Mouse (Mus musculus) embryonic facial prominence, embryonic 12.5 days (tissue): ENCODE results near the gene Siae. TPM values are rescaled to one million over a fixed set of nuclear protein-coding genes. Genes with fewer than 3 reads are reported as not detected.

ENCODE experiments used
- ATAC-seq: fragments of 200-750 bp; cut with Nextera tagmentation; 2 replicates; pipeline ENCODE4 v1.8.0; 2017; ENCODE audit not compliant: insufficient number of reproducible peaks, insufficient read depth, low FRiP score, low TSS enrichment
- H3K27ac ChIP-seq: fragments of 300-500 bp; sonication (generic); 2 replicates; pipeline ENCODE4 v1.5.1; 2016; ENCODE audit warnings: mild to moderate bottlenecking
- H3K27me3 ChIP-seq: fragments of 300-500 bp; sonication (generic); 2 replicates; pipeline ENCODE4 v1.6.1; 2016; ENCODE audit warnings: mild to moderate bottlenecking, moderate library complexity
- H3K36me3 ChIP-seq: fragments of 300-500 bp; sonication (generic); 2 replicates; pipeline ENCODE4 v1.6.1; 2016; ENCODE audit warnings: mild to moderate bottlenecking
- H3K4me1 ChIP-seq: fragments of 300-500 bp; sonication (generic); 2 replicates; pipeline ENCODE4 v1.6.1; 2016
- H3K4me2 ChIP-seq: fragments of 300-500 bp; sonication (generic); replicated peaks from 2 replicates; pipeline ENCODE4 v1.6.1; 2016; ENCODE audit warnings: mild to moderate bottlenecking, moderate library complexity
- H3K4me3 ChIP-seq: fragments of 300-500 bp; sonication (generic); 2 replicates; pipeline ENCODE4 v1.5.1; 2016; ENCODE audit warnings: mild to moderate bottlenecking
- H3K9ac ChIP-seq: fragments of 300-500 bp; sonication (generic); 2 replicates; pipeline ENCODE4 v1.6.1; 2016; ENCODE audit warnings: mild to moderate bottlenecking, moderate library complexity
- H3K9me3 ChIP-seq: fragments of 300-500 bp; sonication (generic); 2 replicates; pipeline ENCODE4 v1.6.1; 2016; ENCODE audit warnings: mild to moderate bottlenecking, moderate library complexity
- WGBS: fragments of 180-500 bp; shearing (Covaris S2); methylation state at CpG from one replicate; pipeline ENCODE4 v1.1.7; 2016; 5-methylcytosine and 5-hydroxymethylcytosine counted together
- polyA plus RNA-seq: library from polyadenylated mRNA; unstranded; fragments of >200 nt; fragmentation: Nextera tagmentation; extraction: Ambion mirVana; gene quantifications from 2 replicates; pipeline ENCODE4 v1.2.1, GENCODE M21; 2016

Gene Siae
- polyA plus RNA-seq, 1 experiment from 2014 or later: 7.3 TPM

DNA sequence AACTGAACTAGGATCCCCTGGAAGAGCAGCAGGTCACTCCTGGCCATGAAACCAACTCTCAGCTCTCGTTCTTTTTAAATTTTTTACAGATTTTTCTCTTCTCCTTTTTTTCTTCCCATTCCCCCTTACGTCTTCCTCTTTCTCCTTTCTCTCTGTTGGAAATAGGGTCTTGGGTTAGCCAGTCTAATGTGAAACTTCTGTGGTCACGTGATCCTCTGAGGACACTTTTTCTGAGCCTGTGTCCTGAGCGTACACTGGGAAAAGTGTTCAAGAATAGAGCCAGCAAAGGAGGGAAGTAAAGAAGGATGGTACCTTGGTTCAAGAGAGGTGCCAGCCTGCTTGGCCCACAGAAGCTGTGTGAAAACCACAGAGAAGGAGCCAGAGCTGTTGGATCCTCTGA, 34.9 kb downstream of the Siae start:
- H3K4me3 ChIP-seq: no peak overlapping the region
- 0 out of 2 replicates have a peak, but pooled peaks cover 3% of the 10 kb centered on the region for H3K27me3 ChIP-seq
- H3K4me2 ChIP-seq: no peak overlapping the region
- no peak overlapping the region for H3K9ac ChIP-seq
- H3K36me3 ChIP-seq: no peaks in the 10 kb centered on the region
- no peaks in the 10 kb centered on the region for H3K9me3 ChIP-seq
- 0 out of 2 replicates have a peak, but pooled peaks cover 4% of the 10 kb centered on the region for H3K4me1 ChIP-seq
- H3K27ac ChIP-seq: no peak overlapping the region
- WGBS: 80% methylated on average over 4 of the region's 4 CpGs
- no peak for ATAC-seq

DNA sequence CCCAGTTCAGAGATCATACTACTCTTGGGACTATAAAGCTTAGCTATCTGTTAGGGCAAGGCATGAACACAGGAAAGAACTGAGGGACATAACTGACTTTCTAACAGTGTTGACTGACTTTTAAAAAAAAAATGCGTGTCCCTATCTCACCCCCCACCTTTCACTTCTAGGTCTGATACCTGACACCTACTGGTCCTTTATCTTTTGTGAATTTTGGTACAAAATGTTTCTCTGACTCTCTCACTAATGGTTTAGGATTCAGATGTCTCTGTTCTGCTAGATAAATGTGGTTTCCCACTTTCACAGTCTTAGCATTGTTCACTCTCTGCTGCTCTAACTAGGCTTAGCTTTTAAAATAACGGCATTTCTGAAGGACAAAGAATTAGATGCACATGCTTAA, 36.5 kb downstream of the Siae start:
- no peak overlapping the region for H3K4me3 ChIP-seq
- H3K9me3 ChIP-seq: no peaks in the 10 kb centered on the region
- H3K27me3 ChIP-seq: 0 out of 2 replicates have a peak, but pooled peaks cover 3% of the 10 kb centered on the region
- ATAC-seq: no peak
- no peak overlapping the region for H3K9ac ChIP-seq
- no peaks in the 10 kb centered on the region for H3K36me3 ChIP-seq
- H3K4me2 ChIP-seq: no peak overlapping the region
- 80% methylated on average over 2 of the region's 2 CpGs for WGBS
- no peak overlapping the region for H3K27ac ChIP-seq
- H3K4me1 ChIP-seq: 0 out of 2 replicates have a peak, but pooled peaks cover 4% of the 10 kb centered on the region

DNA sequence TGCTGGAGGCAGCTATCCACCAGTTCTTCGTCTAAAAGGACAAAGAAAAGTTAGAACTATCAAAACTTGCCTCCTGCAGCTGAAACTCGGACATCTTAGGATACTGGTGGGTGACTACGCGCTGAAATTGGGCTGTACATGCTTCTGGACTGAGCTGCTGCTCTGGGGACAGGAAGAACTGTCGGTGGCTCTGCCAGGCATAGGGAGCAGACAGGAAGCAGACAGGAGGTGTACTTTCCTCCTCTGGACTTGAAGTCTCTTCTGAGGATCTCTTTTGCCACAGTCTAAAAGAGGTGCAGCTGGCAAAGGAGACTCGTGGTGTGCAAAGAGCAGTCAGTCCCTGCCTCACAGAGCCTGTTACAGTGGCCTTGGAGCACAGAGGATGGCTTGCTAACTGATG, 37.1 kb downstream of the Siae start:
- Histone ChIP-seq H3K36me3 (no peaks in the 10 kb centered on the region), H3K4me3 (no peak overlapping the region), H3K9me3 (no peaks in the 10 kb centered on the region), H3K9ac (no peak overlapping the region), H3K4me1 (0 out of 2 replicates have a peak, but pooled peaks cover 4% of the 10 kb centered on the region), H3K27me3 (0 out of 2 replicates have a peak, but pooled peaks cover 3% of the 10 kb centered on the region), H3K4me2 (no peak overlapping the region), H3K27ac (no peak overlapping the region)
- 58% methylated on average over 6 of the region's 6 CpGs for WGBS
- ATAC-seq: no peak

DNA sequence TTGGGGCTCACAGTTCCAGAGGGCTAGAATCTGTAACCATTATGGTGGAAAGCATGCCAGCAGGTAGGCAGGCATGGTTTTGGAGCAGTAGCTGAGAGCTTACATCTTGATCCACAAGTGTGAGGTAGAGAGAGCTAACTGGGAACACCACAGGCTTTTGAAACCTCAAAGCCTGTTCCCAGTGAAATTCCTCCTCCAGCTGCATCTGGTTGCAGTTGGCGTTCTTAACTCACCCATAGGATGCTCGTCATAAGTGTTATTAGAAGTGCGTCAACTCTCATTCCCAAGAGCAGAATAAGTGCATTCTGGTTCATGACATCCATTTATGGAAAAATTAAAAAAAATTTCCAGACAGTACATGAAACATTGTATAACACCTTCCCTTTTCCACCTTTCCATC, 38.2 kb downstream of the Siae start:
- no peak for ATAC-seq
- 0 out of 2 replicates have a peak, but pooled peaks cover 4% of the 10 kb centered on the region for H3K4me1 ChIP-seq
- 0 out of 2 replicates have a peak, but pooled peaks cover 3% of the 10 kb centered on the region for H3K27me3 ChIP-seq
- H3K4me2 ChIP-seq: no peak overlapping the region
- no peaks in the 10 kb centered on the region for H3K36me3 ChIP-seq
- no peak overlapping the region for H3K27ac ChIP-seq
- H3K9me3 ChIP-seq: no peaks in the 10 kb centered on the region
- H3K4me3 ChIP-seq: no peak overlapping the region
- WGBS: 70% methylated on average over 3 of the region's 3 CpGs
- no peak overlapping the region for H3K9ac ChIP-seq

DNA sequence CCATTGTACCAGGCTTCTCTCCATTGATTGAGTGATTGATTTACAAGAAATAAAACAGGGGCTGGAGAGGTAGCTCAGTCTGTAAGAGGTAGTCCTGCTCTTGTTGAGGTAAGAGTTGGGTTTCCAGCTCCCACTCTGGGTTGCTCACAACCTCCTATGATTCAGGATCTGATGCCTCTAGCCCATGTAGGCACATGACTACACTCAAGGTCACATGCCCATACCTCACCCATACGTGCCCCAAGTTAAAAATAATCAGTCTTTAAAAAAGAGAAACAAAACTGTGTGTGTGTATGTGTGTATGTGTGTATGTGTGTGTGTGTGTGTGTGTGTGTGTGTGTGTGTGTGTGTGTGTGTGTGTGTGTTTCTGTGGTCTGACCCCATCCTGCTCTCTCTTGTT, 40.1 kb downstream of the Siae start:
- H3K4me2 ChIP-seq: no peak overlapping the region
- 0 out of 2 replicates have a peak, but pooled peaks cover 4% of the 10 kb centered on the region for H3K4me1 ChIP-seq
- no peak overlapping the region for H3K27ac ChIP-seq
- H3K27me3 ChIP-seq: 0 out of 2 replicates have a peak, but pooled peaks cover 3% of the 10 kb centered on the region
- no peak for ATAC-seq
- H3K9me3 ChIP-seq: no peaks in the 10 kb centered on the region
- H3K9ac ChIP-seq: no peak overlapping the region
- 81% methylated on average over 1 of the region's 1 CpGs for WGBS
- no peaks in the 10 kb centered on the region for H3K36me3 ChIP-seq
- no peak overlapping the region for H3K4me3 ChIP-seq

DNA sequence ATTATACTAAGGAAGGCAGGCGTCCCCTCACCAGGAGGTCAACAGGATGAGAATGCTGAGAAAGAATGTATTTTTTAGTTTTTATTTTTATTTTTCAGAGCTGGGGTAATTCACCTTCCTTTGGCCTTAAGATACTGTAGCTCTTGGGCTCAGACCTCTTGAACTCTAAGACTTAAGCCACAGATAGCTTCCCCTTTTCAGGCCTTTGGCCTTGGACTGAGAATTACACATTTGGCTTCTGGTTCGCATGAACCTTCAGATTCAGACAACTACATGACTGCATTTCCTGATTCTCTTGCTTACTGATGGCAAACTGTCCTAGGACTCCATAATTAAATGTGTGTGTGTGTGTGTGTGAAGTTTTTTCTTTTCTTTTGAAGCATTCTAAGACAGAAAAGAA, 43.1 kb downstream of the Siae start:
- Histone ChIP-seq H3K4me1 (no peaks in the 10 kb centered on the region), H3K4me2 (no peak overlapping the region), H3K4me3 (no peak overlapping the region), H3K9me3 (no peaks in the 10 kb centered on the region), H3K36me3 (no peaks in the 10 kb centered on the region), H3K9ac (no peak overlapping the region), H3K27ac (no peak overlapping the region), H3K27me3 (no peaks in the 10 kb centered on the region)
- ATAC-seq: no peak
- WGBS: 84% methylated on average over 2 of the region's 2 CpGs

DNA sequence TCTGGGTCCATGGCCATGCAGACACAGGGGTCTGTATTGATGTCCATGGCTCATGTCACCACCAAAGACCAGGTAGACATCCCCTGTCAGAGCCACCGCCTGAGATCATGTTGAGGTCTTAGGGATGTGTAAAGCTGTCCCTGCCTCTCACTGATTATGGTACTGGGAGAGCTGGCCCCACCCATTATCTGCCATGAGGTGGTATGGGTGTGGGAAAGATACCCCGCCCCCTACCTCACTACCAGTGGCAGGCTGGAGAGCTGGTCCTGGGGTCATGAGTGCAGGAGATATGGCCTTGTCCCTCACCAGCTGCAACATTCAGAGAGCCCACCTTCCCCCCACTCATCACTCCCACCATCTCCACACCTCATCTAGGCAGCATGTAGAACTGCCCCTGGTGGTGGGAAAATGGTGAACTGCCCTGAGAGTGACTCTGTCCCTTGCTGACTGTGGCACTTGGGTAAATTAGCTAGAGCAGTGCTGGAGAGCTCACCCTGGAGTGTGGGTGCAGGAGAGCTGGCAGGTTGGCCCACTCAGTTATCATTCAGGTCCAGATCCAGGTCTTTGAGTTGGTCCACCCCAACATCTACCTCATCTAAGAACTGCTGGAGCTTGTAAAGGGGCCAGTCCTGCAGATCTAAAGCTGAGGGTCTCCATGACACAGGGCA, 45.2 kb downstream of the Siae start:
- WGBS: 93% methylated on average over 2 of the region's 2 CpGs
- H3K4me3 ChIP-seq: no peak overlapping the region
- no peaks in the 10 kb centered on the region for H3K36me3 ChIP-seq
- no peaks in the 10 kb centered on the region for H3K4me1 ChIP-seq
- H3K27me3 ChIP-seq: no peaks in the 10 kb centered on the region
- 0 out of 2 replicates have a peak, but pooled peaks have one; percentile 15 for ATAC-seq
- no peak overlapping the region for H3K4me2 ChIP-seq
- H3K9ac ChIP-seq: no peak overlapping the region
- H3K27ac ChIP-seq: no peak overlapping the region
- H3K9me3 ChIP-seq: no peaks in the 10 kb centered on the region

DNA sequence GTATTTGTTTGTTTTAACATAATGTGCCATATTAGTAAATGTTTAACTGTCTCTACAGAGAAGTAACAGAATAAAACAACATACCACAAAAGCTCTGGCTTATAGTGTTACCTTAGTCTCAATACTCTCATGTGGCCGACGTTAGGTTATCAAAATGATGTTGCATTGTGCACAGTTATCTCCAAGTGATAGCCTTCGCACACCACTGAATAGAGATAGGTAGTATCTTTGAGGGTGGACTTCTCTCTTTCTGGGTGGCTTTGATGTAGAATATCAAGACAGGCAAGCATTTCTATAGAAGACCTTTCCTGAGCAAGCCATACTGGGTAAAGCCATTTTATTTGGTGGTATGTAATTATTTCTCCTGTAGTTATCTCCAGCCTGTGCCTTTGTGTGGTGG, 49.6 kb downstream of the Siae start:
- Histone ChIP-seq H3K9ac (no peak overlapping the region), H3K27ac (no peak overlapping the region), H3K27me3 (no peaks in the 10 kb centered on the region), H3K4me2 (no peak overlapping the region), H3K4me1 (no peaks in the 10 kb centered on the region), H3K4me3 (no peak overlapping the region), H3K9me3 (no peaks in the 10 kb centered on the region), H3K36me3 (no peaks in the 10 kb centered on the region)
- ATAC-seq: no peak
- WGBS: 91% methylated on average over 3 of the region's 3 CpGs

DNA sequence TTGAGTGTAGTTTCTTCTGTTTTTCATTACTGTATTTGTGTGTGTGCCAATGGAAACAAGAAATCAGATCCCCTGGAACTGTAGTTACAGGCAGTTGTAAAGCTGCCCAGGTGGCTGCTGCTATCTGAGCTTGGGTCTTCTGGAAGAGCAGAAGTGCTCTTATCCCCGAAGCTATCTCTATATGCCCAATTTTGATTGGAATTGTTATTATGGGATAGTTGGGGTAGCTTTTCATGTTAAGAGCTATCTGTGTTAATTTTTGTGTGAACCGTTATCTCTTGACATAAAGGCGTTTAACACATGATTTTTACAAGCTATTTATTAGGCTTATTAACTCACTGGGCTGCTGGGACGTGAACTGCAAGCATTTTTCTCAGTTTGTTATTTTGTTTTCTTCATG, 54.1 kb downstream of the Siae start:
- no peak overlapping the region for H3K4me2 ChIP-seq
- ATAC-seq: no peak
- H3K4me3 ChIP-seq: no peak overlapping the region
- no peaks in the 10 kb centered on the region for H3K27me3 ChIP-seq
- WGBS: 75% methylated on average over 4 of the region's 4 CpGs
- H3K9ac ChIP-seq: no peak overlapping the region
- H3K36me3 ChIP-seq: no peaks in the 10 kb centered on the region
- H3K4me1 ChIP-seq: no peaks in the 10 kb centered on the region
- H3K9me3 ChIP-seq: no peaks in the 10 kb centered on the region
- H3K27ac ChIP-seq: no peak overlapping the region

DNA sequence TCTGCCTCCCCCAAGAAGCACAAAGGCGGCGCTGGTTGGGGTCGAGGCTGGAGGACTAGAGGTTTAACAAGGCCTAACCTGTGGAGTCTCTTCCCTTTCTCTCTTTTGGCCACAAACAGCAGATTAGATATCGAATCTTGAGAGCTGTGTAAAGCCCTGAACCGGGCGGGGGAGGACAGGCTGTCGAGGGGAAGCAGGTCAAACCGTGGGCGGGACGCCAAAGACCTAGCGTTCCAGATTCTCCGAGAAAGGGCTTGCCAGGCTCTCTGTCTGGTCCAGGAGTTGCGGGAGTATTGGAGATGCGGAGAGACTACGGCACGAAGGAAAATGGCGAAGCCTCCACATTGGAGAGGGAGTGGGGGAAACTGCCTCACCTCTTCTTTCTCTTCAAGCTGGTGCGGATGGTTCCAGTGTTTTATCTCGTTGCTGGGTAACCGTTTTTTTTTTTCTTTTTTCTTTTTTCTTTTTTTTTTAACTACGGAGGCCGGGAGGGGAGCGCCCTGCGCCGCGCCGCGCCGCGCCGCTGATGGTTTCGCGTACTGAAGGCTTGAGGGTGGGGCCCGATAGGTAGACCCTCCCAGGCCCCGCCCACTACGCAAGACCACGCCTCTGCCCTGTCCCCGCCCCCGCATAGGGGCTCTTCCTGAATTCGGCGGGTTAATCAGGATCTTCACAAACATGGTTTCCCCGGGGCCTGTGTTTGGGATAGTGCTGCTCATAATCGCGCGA, 57.8 kb downstream of the Siae start, which contains the start of gene Spa17:
Gene Spa17 (minus strand): TSS at position 541 of the 729 bp plus-strand sequence.
- no peaks in the 10 kb centered on the region for H3K4me1 ChIP-seq
- H3K9ac ChIP-seq: peak within 1 kb of the TSS; percentile 78
- WGBS: under 1% methylated on average over 45 of the region's 45 CpGs
- no peaks in the 10 kb centered on the region for H3K9me3 ChIP-seq
- peak within 1 kb of the TSS; percentile 50; the same call in 1 of the 2 replicates for H3K27ac ChIP-seq
- H3K36me3 ChIP-seq: no peaks in the 10 kb centered on the region
- peak; percentile 91 for ATAC-seq
- H3K4me3 ChIP-seq: peak within 1 kb of the TSS; percentile 65
- H3K4me2 ChIP-seq: peak within 1 kb of the TSS; percentile 71
- no peaks in the 10 kb centered on the region for H3K27me3 ChIP-seq

DNA sequence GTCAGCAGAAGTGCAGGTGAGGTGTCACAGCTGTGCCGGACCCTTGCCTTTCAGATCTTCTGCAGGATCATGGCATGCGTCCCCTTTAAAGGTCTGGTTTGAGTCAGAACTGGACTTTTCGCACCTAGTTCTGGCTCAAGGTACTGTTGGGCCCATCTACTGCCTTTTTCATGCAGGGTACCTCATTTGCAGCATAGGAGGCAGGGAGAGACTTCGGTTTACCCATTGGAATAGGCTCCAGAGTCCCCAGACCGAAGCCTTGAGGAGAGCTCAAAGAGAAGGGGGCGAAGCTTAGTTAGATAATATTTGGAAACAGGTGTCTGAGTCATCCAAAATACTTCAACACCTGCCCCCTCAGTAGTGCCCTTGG, 58.4 kb downstream of the Siae start:
- H3K4me3 ChIP-seq: peak overlapping the region; percentile 65
- no peaks in the 10 kb centered on the region for H3K36me3 ChIP-seq
- 22% methylated on average over 6 of the region's 6 CpGs for WGBS
- H3K27me3 ChIP-seq: no peaks in the 10 kb centered on the region
- ATAC-seq: peak; percentile 72
- peak overlapping the region; percentile 71 for H3K4me2 ChIP-seq
- H3K4me1 ChIP-seq: no peaks in the 10 kb centered on the region
- H3K9me3 ChIP-seq: no peaks in the 10 kb centered on the region
- H3K27ac ChIP-seq: peak overlapping the region; percentile 30; the same call in 1 of the 2 replicates
- peak overlapping the region; percentile 49 for H3K9ac ChIP-seq

DNA sequence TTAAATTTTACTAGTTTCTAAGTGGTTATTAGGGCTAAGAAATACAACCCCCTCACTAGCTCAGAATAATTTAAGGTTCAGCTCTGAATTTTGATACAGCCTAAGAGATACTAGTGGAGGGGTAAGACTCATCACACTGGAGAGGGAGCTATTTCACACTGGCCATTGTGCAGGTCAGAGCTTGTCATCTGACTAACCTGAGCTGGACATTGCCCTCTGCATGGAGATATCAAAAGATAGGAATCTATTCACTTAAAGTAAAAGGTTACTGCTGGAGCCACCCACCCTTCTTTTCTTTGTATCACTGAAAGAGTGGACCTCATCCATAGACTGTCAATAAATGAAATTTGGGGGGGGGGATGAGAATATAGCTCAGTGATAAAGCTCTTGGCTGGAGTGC, 58.8 kb downstream of the Siae start:
- no peak for ATAC-seq
- Histone ChIP-seq H3K27me3 (no peaks in the 10 kb centered on the region), H3K4me2 (peak overlapping the region; percentile 71), H3K9me3 (no peaks in the 10 kb centered on the region), H3K4me3 (peak overlapping the region; percentile 65; the same call in 1 of the 2 replicates), H3K9ac (no peak overlapping the region), H3K4me1 (no peaks in the 10 kb centered on the region), H3K36me3 (no peaks in the 10 kb centered on the region), H3K27ac (no peak overlapping the region)
